Mouse (Mus musculus): ENCODE results near the gene Cmss1. TPM values are rescaled to one million over a fixed set of nuclear protein-coding genes. Genes with fewer than 3 reads are reported as not detected.
A peak's percentile ranks its signal among the peaks of the same experiment; 100 is the strongest.

The Cmss1 gene
- polyA plus RNA-seq, 1 experiment, result 3.0 TPM

DNA sequence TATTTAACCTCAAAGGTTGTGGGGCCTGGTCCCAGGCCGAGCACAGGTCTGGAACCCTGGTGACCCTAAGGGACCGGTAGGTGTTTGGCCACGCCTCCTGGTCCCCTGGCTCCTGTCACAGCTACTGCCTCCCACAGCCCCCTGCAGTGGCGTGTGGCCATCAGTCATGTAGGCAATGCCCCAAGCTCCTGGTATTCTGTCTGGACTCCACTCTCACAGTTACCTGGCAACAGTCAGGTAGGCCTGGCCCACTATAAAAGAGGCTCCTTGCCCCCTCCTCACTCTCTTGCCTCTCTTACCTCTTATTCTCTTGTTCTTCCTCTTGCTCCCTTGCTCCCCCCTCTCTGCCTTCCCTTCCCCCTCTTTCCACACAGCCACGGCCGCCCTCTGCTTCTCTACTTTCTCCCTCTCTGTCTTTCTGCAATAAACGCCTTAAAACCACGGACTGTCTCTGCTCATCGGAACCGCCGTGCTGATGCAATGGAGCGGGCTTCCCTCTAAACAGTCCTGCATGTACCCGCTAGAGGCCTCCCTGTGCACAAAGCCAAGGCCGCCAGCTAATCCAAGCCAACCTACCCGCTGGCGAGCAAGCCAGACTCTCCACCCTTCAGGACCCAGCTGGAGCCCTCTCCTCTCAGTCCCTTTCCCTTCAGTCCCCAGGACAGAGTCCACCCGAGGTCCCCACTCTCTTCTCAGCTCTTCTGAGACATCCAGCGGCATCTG is 243.8 kb downstream of the Cmss1 start:
- Histone ChIP-seq H3K27ac (ENCODE audit: insufficient read depth, low read length) (no peak overlapping the region), H3K27me3 (ENCODE audit: control insufficient read depth, insufficient read depth, low read length) (no peaks in the 10 kb centered on the region), H3K4me3 (ENCODE audit: extremely low read depth, insufficient read depth, insufficient read length) (no peak overlapping the region), H3K36me3 (ENCODE audit: control insufficient read depth, insufficient read depth, low read length) (no peaks in the 10 kb centered on the region), H3K4me1 (ENCODE audit: control insufficient read depth, insufficient read depth, insufficient read length) (peaks cover 2% of the 10 kb centered on the region; the same call in 1 of the 2 replicates)
- TF ChIP-seq POLR2A (IDR thresholded peaks at IDR 0.05; ENCODE audit: low read depth, low read length), result no peak
- TF ChIP-seq CTCF (IDR thresholded peaks at IDR 0.05; ENCODE audit: extremely low read depth, insufficient read depth, insufficient read length, insufficient replicate concordance), result peak; percentile 6; the same call in 1 of the 2 replicates
- WGBS, result 73% methylated on average over 18 of the region's 18 CpGs
- DNase-seq (ENCODE audit: low read depth in 1 of 2, low spot score in 2 of 2), result peak in 1 of 2 experiments; percentile 20

DNA sequence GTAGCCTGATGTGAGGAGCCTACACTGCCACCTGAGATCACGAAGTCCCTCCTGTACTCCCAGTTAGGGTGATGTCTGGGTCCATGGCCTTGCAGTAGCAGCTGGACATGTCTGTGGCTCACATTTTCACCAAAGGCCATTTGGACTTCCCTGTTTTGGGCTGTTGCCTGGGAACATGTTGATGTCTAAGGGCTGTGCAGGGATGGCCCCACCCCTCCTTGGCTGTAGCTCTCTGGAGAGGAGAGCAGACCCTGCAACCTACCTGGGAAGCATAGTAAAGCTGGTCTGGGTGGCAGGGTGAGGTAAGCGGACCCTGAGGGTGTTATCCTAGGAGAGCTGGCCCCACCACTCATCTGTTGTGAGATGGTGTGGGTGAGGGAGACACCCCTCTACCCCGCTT is 245.9 kb downstream of the Cmss1 start:
- no peaks in the 10 kb centered on the region for H3K36me3 ChIP-seq (ENCODE audit: control insufficient read depth, insufficient read depth, low read length)
- no peak overlapping the region for H3K4me3 ChIP-seq (ENCODE audit: extremely low read depth, insufficient read depth, insufficient read length)
- H3K4me1 ChIP-seq (ENCODE audit: control insufficient read depth, insufficient read depth, insufficient read length), result peaks cover 2% of the 10 kb centered on the region; the same call in 1 of the 2 replicates
- DNase-seq (ENCODE audit: low read depth in 1 of 2, low spot score in 2 of 2), result no peak
- 97% methylated on average over 3 of the region's 3 CpGs for WGBS
- H3K27ac ChIP-seq (ENCODE audit: insufficient read depth, low read length), result no peak overlapping the region
- no peaks in the 10 kb centered on the region for H3K27me3 ChIP-seq (ENCODE audit: control insufficient read depth, insufficient read depth, low read length)
- TF ChIP-seq CTCF (IDR thresholded peaks at IDR 0.05; ENCODE audit: extremely low read depth, insufficient read depth, insufficient read length, insufficient replicate concordance) (no peak), POLR2A (IDR thresholded peaks at IDR 0.05; ENCODE audit: low read depth, low read length) (no peak)

DNA sequence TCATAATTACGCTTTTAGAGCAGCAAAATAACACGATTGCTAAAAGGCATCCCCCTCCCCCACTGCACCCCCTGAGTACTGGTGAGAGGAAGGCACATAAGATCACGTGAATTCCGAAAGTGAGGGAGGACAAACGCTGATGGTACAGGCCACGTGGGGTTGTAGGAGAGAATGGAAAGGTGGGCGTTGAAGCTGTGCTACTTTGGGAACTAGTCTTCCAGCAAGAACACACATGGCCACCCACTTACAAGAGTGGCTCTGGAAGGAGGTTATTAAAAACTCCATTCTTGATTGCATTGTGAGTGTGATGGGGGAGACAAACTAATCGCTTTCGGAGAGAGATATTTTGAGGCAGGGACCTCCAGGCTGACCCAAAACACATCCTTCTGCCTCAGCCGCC is 247.4 kb downstream of the Cmss1 start:
- Histone ChIP-seq H3K4me1 (ENCODE audit: control insufficient read depth, insufficient read depth, insufficient read length) (no peaks in the 10 kb centered on the region; the same call in 1 of the 2 replicates), H3K27ac (ENCODE audit: insufficient read depth, low read length) (no peak overlapping the region), H3K4me3 (ENCODE audit: extremely low read depth, insufficient read depth, insufficient read length) (no peak overlapping the region), H3K36me3 (ENCODE audit: control insufficient read depth, insufficient read depth, low read length) (no peaks in the 10 kb centered on the region), H3K27me3 (ENCODE audit: control insufficient read depth, insufficient read depth, low read length) (no peaks in the 10 kb centered on the region)
- DNase-seq (ENCODE audit: low read depth in 1 of 2, low spot score in 2 of 2), result no peak
- TF ChIP-seq POLR2A (IDR thresholded peaks at IDR 0.05; ENCODE audit: low read depth, low read length), result no peak
- TF ChIP-seq CTCF (IDR thresholded peaks at IDR 0.05; ENCODE audit: extremely low read depth, insufficient read depth, insufficient read length, insufficient replicate concordance), result no peak
- WGBS, result 92% methylated on average over 10 of the region's 10 CpGs

DNA sequence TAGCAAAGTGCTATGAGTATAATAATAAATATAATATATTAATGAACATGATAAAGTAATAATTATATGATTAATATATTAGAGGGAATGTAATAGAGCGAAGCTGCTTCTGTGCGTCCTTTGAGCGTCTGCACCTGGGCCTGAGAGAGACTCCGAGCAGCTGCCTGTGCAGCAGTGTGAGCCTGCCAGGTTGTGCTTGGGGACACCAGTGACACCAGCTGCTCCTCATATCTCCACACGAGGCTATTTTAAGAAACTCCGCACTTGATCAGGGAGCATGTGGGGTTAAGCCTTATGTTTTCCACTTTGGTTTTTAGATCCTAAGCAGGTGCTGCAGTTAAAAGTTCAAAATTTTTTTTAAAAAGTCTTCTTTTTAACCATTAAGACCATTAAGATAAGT is 249.7 kb downstream of the Cmss1 start:
- TF ChIP-seq CTCF (IDR thresholded peaks at IDR 0.05; ENCODE audit: extremely low read depth, insufficient read depth, insufficient read length, insufficient replicate concordance) (no peak), POLR2A (IDR thresholded peaks at IDR 0.05; ENCODE audit: low read depth, low read length) (no peak)
- Histone ChIP-seq H3K36me3 (ENCODE audit: control insufficient read depth, insufficient read depth, low read length) (no peaks in the 10 kb centered on the region), H3K4me1 (ENCODE audit: control insufficient read depth, insufficient read depth, insufficient read length) (no peaks in the 10 kb centered on the region), H3K27me3 (ENCODE audit: control insufficient read depth, insufficient read depth, low read length) (no peaks in the 10 kb centered on the region), H3K27ac (ENCODE audit: insufficient read depth, low read length) (no peak overlapping the region), H3K4me3 (ENCODE audit: extremely low read depth, insufficient read depth, insufficient read length) (no peak overlapping the region)
- no peak for DNase-seq (ENCODE audit: low read depth in 1 of 2, low spot score in 2 of 2)
- WGBS, result 95% methylated on average over 6 of the region's 6 CpGs

DNA sequence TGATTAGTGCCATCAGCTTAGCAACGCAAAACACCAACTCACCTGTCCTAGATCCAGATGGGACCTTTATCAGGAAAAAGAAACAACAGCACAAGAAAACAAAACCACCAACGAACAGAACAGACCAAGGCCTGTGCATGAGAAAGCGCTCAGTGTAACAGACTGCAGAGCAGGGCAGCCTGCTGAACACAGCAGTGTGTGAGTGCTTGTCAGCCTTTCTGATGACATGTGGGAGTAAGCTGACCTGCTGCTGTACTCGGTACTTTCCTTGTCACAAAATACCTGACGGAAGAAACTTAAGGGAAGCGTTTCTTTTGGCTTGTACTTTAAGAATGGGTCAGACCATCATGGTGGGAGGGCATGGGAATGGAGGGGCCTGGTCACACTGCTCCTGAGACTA is 250.2 kb downstream of the Cmss1 start:
- DNase-seq (ENCODE audit: low read depth in 1 of 2, low spot score in 2 of 2), result no peak
- no peaks in the 10 kb centered on the region for H3K4me1 ChIP-seq (ENCODE audit: control insufficient read depth, insufficient read depth, insufficient read length)
- TF ChIP-seq CTCF (IDR thresholded peaks at IDR 0.05; ENCODE audit: extremely low read depth, insufficient read depth, insufficient read length, insufficient replicate concordance), result no peak
- TF ChIP-seq POLR2A (IDR thresholded peaks at IDR 0.05; ENCODE audit: low read depth, low read length), result no peak
- H3K4me3 ChIP-seq (ENCODE audit: extremely low read depth, insufficient read depth, insufficient read length), result no peak overlapping the region
- H3K27me3 ChIP-seq (ENCODE audit: control insufficient read depth, insufficient read depth, low read length), result no peaks in the 10 kb centered on the region
- H3K27ac ChIP-seq (ENCODE audit: insufficient read depth, low read length), result no peak overlapping the region
- H3K36me3 ChIP-seq (ENCODE audit: control insufficient read depth, insufficient read depth, low read length), result no peaks in the 10 kb centered on the region
- 92% methylated on average over 6 of the region's 6 CpGs for WGBS

DNA sequence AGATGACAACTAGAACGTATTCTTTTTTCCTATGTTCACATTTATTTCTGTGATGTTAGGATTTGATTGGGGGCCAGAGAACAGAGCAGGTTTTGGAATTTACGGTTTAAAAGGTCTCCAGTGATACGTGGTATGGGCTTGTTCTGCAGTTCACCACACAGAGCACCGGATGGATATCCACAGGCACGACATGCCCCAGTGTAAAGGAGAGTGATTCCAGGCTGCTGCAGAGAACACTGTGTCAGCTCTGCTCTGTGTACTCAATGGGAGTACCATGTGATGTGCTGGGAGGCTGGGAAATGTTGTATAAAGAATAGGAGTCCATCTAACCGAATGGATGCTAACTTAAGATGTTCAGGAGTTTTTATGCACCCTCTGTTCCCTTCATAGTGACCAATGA is 252.7 kb downstream of the Cmss1 start:
- 87% methylated on average over 6 of the region's 6 CpGs for WGBS
- no peaks in the 10 kb centered on the region for H3K27me3 ChIP-seq (ENCODE audit: control insufficient read depth, insufficient read depth, low read length)
- no peak for DNase-seq (ENCODE audit: low read depth in 1 of 2, low spot score in 2 of 2)
- no peak for TF ChIP-seq CTCF (IDR thresholded peaks at IDR 0.05; ENCODE audit: extremely low read depth, insufficient read depth, insufficient read length, insufficient replicate concordance)
- no peak for TF ChIP-seq POLR2A (IDR thresholded peaks at IDR 0.05; ENCODE audit: low read depth, low read length)
- no peaks in the 10 kb centered on the region for H3K4me1 ChIP-seq (ENCODE audit: control insufficient read depth, insufficient read depth, insufficient read length)
- H3K4me3 ChIP-seq (ENCODE audit: extremely low read depth, insufficient read depth, insufficient read length), result no peak overlapping the region
- no peak overlapping the region for H3K27ac ChIP-seq (ENCODE audit: insufficient read depth, low read length)
- no peaks in the 10 kb centered on the region for H3K36me3 ChIP-seq (ENCODE audit: control insufficient read depth, insufficient read depth, low read length)

DNA sequence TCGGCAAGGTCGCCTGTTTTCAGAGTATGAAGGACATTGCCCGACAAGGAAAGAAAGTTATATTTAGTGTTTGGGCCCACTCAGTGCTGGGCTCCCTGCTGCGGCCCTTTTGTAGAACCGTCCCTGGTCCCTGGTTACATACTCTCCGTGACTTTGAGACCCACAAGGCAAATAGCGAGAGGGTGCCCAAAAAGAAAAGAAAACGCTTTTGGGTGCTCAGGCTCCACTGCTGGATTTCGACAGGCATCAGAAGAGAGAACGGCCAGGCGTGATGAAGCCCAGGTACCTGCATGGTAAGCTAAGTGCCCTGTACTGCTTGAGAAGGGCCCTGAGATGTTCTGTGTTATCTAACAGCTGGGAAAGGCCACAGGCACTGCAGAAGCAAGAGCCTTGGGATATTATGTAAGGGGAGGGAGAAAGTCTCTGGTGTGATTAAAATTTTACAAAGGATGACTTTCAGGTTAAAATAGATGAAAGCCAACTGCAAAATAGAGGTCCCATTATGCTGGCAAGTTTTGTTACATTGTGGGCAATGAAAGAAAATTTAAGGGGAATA is 253.4 kb downstream of the Cmss1 start:
- DNase-seq (ENCODE audit: low read depth in 1 of 2, low spot score in 2 of 2), result no peak
- Histone ChIP-seq H3K36me3 (ENCODE audit: control insufficient read depth, insufficient read depth, low read length) (no peaks in the 10 kb centered on the region), H3K27me3 (ENCODE audit: control insufficient read depth, insufficient read depth, low read length) (no peaks in the 10 kb centered on the region), H3K4me1 (ENCODE audit: control insufficient read depth, insufficient read depth, insufficient read length) (no peaks in the 10 kb centered on the region), H3K27ac (ENCODE audit: insufficient read depth, low read length) (no peak overlapping the region), H3K4me3 (ENCODE audit: extremely low read depth, insufficient read depth, insufficient read length) (no peak overlapping the region)
- 93% methylated on average over 11 of the region's 11 CpGs for WGBS
- TF ChIP-seq POLR2A (IDR thresholded peaks at IDR 0.05; ENCODE audit: low read depth, low read length) (no peak), CTCF (IDR thresholded peaks at IDR 0.05; ENCODE audit: extremely low read depth, insufficient read depth, insufficient read length, insufficient replicate concordance) (no peak)
